Mouse (Mus musculus) cortical plate, adult 2 months (tissue): ENCODE measurements around the gene St3gal5. TPM values are rescaled to one million over a fixed set of nuclear protein-coding genes. Genes with fewer than 3 reads are reported as not detected.

ENCODE experiments used
- H3K27ac ChIP-seq: fragments of 200-500 bp; 2 replicates; pipeline ENCODE4 v1.5.1; 2012; ENCODE audit warnings: low read length, control low read depth, inconsistent platforms; ENCODE audit not compliant: insufficient read depth
- H3K4me1 ChIP-seq: fragments of 200-500 bp; 2 replicates; pipeline ENCODE4 v1.6.1; 2011; ENCODE audit warnings: low read length; ENCODE audit not compliant: control insufficient read depth, insufficient read depth
- H3K4me3 ChIP-seq: fragments of 200-500 bp; 2 replicates; pipeline ENCODE4 v1.5.1; 2011; ENCODE audit warnings: mild to moderate bottlenecking, low read length, control low read depth; ENCODE audit not compliant: insufficient read depth
- CTCF ChIP-seq: fragments of 200-500 bp; IDR thresholded peaks from 2 replicates; pipeline ENCODE4 v1.5.1; 2011; ENCODE audit warnings: mild to moderate bottlenecking, control low read depth, low read length; ENCODE audit not compliant: insufficient read depth; ENCODE audit errors: extremely low read depth
- POLR2A ChIP-seq: fragments of 200-500 bp; IDR thresholded peaks from 2 replicates; pipeline ENCODE4 v1.6.1; 2011; ENCODE audit warnings: mild to moderate bottlenecking, low read length, control low read depth; ENCODE audit not compliant: insufficient read depth; ENCODE audit errors: extremely low read depth
- polyA plus RNA-seq: library from polyadenylated mRNA; depleted of rRNA; stranded (reverse); fragments of >200 nt; gene quantifications from 2 replicates; pipeline ENCODE4 v1.2.3, GENCODE M21; 2012; rRNA removed

The St3gal5 gene
- polyA plus RNA-seq, 1 experiment: 126 TPM

- no peak overlapping the region for H3K4me3 ChIP-seq
- H3K27ac ChIP-seq: no peak overlapping the region
- TF ChIP-seq CTCF: no peak
- no peaks in the 10 kb centered on the region for H3K4me1 ChIP-seq
Measured at GRCm38 (mm10) chr6:72196660-72197059, 99.3 kb downstream of the St3gal5 start.

- no peak for TF ChIP-seq CTCF
- TF ChIP-seq POLR2A: no peak
- no peak overlapping the region for H3K4me3 ChIP-seq
- H3K4me1 ChIP-seq: no peaks in the 10 kb centered on the region
- H3K27ac ChIP-seq: no peak overlapping the region
Measured at GRCm38 (mm10) chr6:72197515-72197914, 100.1 kb downstream of the St3gal5 start.

DNA sequence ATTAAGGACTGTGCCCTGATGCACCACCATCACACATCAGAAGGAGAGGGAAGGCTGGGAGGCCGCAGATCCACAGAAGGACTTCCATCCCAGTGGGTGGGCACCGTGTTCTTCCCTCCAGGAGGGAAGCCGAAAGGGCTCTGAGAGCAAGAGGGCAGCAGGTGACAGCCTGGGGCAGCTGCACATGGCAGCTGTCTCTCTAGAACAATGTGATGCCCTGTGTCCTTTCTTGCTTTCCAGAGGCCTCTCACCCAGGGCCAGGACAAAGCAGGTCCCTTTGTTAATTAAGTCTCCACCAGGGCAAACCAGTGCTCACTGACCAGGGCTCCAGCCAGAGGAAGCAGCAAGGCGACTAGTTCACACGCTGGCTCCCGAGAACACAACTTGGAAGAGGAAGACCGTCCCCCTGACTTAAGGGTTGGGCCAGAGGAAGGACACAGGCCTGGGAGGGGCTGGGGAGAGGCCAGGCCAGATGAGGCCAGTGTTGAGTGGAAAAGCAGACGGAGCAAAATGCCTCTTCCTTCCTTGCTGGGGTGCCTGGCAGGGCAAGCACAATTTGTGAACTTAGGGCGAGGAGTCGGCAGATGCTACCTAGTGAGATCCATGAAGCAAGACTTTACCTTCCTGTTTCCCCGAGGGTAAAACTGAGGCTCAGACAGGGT is 103.3 kb downstream of the St3gal5 start:
- Histone ChIP-seq H3K27ac (no peak overlapping the region), H3K4me3 (no peak overlapping the region), H3K4me1 (no peaks in the 10 kb centered on the region)
- TF ChIP-seq POLR2A (no peak), CTCF (no peak)

DNA sequence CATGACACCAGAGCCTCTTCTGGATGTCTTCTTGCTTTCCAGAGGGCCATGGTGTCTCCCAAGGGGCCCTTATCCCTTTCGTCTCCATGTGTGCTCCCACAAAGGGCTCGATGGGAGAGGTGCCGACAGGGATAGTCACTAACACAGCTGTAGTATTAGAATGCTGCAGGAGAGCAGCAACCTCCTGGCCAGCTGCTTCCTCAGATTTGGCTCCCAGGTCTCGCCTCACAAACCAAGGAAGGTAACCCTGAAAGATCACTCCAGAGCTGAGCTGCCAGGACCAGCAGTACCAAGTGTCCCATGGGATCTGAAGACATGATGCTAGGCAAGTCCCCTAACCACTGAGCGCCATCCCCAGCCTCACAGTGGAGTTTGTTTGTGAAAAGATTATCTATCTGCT is 105.3 kb downstream of the St3gal5 start:
- H3K27ac ChIP-seq: no peak overlapping the region
- no peak overlapping the region for H3K4me3 ChIP-seq
- H3K4me1 ChIP-seq: no peaks in the 10 kb centered on the region
- no peak for TF ChIP-seq POLR2A
- TF ChIP-seq CTCF: no peak

GRCm38 (mm10) chr6:72203279-72203678 is 105.9 kb downstream of the St3gal5 start:
- H3K27ac ChIP-seq: no peak overlapping the region
- TF ChIP-seq POLR2A (no peak), CTCF (no peak)
- no peaks in the 10 kb centered on the region for H3K4me1 ChIP-seq
- H3K4me3 ChIP-seq: no peak overlapping the region

Other genes starting within 250 kb of the St3gal5 start
- 52.3 and 56.9 TPM in 2 replicates for gene Ptcd3, start 188.8 kb upstream of the St3gal5 start, polyA plus RNA-seq
- 16.6 and 17.6 TPM in 2 replicates for gene Polr1a, start 188.5 kb upstream of the St3gal5 start, polyA plus RNA-seq
- gene Atoh8, start 138.0 kb downstream of the St3gal5 start, polyA plus RNA-seq: 2.1 and 2.5 TPM in 2 replicates
- not detected in 2 replicates for gene Sftpb, start 207.0 kb downstream of the St3gal5 start, polyA plus RNA-seq
- gene Usp39, start 247.6 kb downstream of the St3gal5 start, polyA plus RNA-seq: 31.5 and 33.4 TPM in 2 replicates
- gene 0610030E20Rik, start 249.7 kb downstream of the St3gal5 start, polyA plus RNA-seq: 18.9 and 20.0 TPM in 2 replicates